Mouse (Mus musculus) adipocyte (in vitro differentiated cells): ENCODE data around the gene Rgs1.
A peak's percentile ranks its signal among the peaks of the same experiment; 100 is the strongest.

Source experiments
- DNase-seq: peaks from one replicate; pipeline ENCODE4 v3.0.0-alpha.2; 2016; ENCODE audit warnings: low spot score

Gene Rgs1

DNA sequence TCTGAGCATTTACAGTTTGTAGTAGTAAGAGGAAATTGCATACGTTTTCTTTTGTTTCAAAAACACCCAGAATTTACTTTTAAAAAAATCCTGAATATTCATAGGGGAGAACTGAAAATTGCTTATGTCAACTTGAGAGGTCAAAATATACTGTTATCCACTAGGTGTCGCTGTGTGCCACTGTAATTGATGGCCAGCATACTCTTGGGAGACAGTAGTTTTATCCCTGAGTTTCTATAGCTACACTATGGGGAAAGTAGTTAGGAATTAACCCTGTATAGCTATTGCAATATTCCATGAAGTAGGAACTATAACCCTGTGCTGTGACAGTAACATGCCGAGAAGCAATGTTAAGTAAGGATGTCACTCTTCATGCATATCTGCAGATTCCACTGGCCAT lies 51.4 kb downstream of the Rgs1 start:
- peak; percentile 62 for DNase-seq
